Mouse (Mus musculus) left cerebral cortex, postnatal 10 days (tissue): Measurements from ENCODE around the gene Txndc2. TPM values are rescaled to one million over a fixed set of nuclear protein-coding genes. Genes with fewer than 3 reads are reported as not detected.

ENCODE experiments used
- DNase-seq, 2 experiments: peaks; one replicate each; pipeline ENCODE4 v3.0.0; 2021 to 2022; ENCODE audit warnings: low spot score in 2 of 2, mixed read lengths in 1 of 2; ENCODE audit errors: extremely low spot score in 1 of 2
- intact Hi-C: fragments of 180-260 bp; cut with DNase I; formaldehyde crosslinking; loops from one replicate; pipeline ENCODE4 v1.15.1; 2025
- total RNA-seq, 2 experiments: library from RNA; stranded (reverse); gene quantifications; 2 replicates each; pipeline ENCODE4 v1.2.3; 2021

Gene Txndc2
- total RNA-seq = under 1 TPM; 0.24 to 0.65 TPM

GRCm38 (mm10) chr17:65641734-65642218 is at the start of gene Txndc2:
Gene Txndc2 (minus strand): TSS chr17:65642168.
- intact Hi-C loops = no loop called here
- no peak for DNase-seq

GRCm38 (mm10) chr17:65683731-65684130 is 41.8 kb upstream of the Txndc2 start:
- intact Hi-C loops = no loop called here
- DNase-seq = peak in 1 of 2 experiments; percentile 34

GRCm38 (mm10) chr17:65683316-65683715 is 41.3 kb upstream of the Txndc2 start:
- intact Hi-C loops = no loop called here
- DNase-seq = no peak

GRCm38 (mm10) chr17:65682071-65682680 is 40.2 kb upstream of the Txndc2 start:
- intact Hi-C loops = no loop called here
- DNase-seq = no peak

- DNase-seq = no peak
- intact Hi-C loops = no loop called here
These were observed 39.5 kb upstream of the Txndc2 start for GRCm38 (mm10) chr17:65681516-65681915.

- intact Hi-C loops = no loop called here
- no peak for DNase-seq
These were observed 38.9 kb upstream of the Txndc2 start for GRCm38 (mm10) chr17:65680801-65681412.

- no peak for DNase-seq
- intact Hi-C loops = no loop called here
These were observed 38.0 kb upstream of the Txndc2 start for GRCm38 (mm10) chr17:65679806-65680446.

- DNase-seq = no peak
- intact Hi-C loops = no loop called here
These were observed 35.8 kb upstream of the Txndc2 start for GRCm38 (mm10) chr17:65677742-65678141.

- no peak for DNase-seq
- intact Hi-C loops = no loop called here
These were observed 34.6 kb upstream of the Txndc2 start for GRCm38 (mm10) chr17:65676536-65676935.

GRCm38 (mm10) chr17:65675985-65676384 is 34.0 kb upstream of the Txndc2 start:
- intact Hi-C loops = no loop called here
- DNase-seq = no peak

- DNase-seq = peak in 1 of 2 experiments; percentile 32
- intact Hi-C loops = no loop called here
These were observed 32.8 kb upstream of the Txndc2 start for GRCm38 (mm10) chr17:65674710-65675171.

GRCm38 (mm10) chr17:65672926-65673325 is 31.0 kb upstream of the Txndc2 start:
- intact Hi-C loops = no loop called here
- no peak for DNase-seq

GRCm38 (mm10) chr17:65669061-65669460 is 27.1 kb upstream of the Txndc2 start:
- intact Hi-C loops = no loop called here
- DNase-seq = no peak

- DNase-seq = no peak
- intact Hi-C loops = no loop called here
These were observed 25.8 kb upstream of the Txndc2 start for GRCm38 (mm10) chr17:65667792-65668191.

GRCm38 (mm10) chr17:65666388-65667161 is 24.6 kb upstream of the Txndc2 start:
- intact Hi-C loops = no loop called here

GRCm38 (mm10) chr17:65665786-65666387 is 23.9 kb upstream of the Txndc2 start:
- DNase-seq = no peak
- intact Hi-C loops = no loop called here

More at GRCm38 (mm10) chr17:65666388-65667161, 24.6 kb upstream of the Txndc2 start:
- DNase-seq = no peak

- intact Hi-C loops = no loop called here
- no peak for DNase-seq
These were observed 21.5 kb upstream of the Txndc2 start for GRCm38 (mm10) chr17:65663329-65664078.

- intact Hi-C loops = no loop called here
- DNase-seq = no peak
These were observed 20.7 kb upstream of the Txndc2 start for GRCm38 (mm10) chr17:65662662-65663061.
